Mouse (Mus musculus) monocyte, adult 5-6 weeks (primary cell): ENCODE data around the gene Ap4m1. TPM values are rescaled to one million over a fixed set of nuclear protein-coding genes. Genes with fewer than 3 reads are reported as not detected.

Source experiments
- ATAC-seq: fragments of 153-309, 156-312 bp; replicated peaks from 2 replicates; pipeline ENCODE4 v1.8.0; 2017; ENCODE audit warnings: mild to moderate bottlenecking; ENCODE audit not compliant: low TSS enrichment, insufficient number of reproducible peaks, severe bottlenecking, poor library complexity, low FRiP score
- total RNA-seq: library from RNA; stranded (forward); fragments of 200-1000, 200-491, 200-594 nt; gene quantifications from 3 replicates; pipeline ENCODE4 v1.2.3, GENCODE M21; 2017

Gene Ap4m1
- 26.2 to 32.8 TPM (median 27.0 TPM) in 3 replicates for total RNA-seq

DNA sequence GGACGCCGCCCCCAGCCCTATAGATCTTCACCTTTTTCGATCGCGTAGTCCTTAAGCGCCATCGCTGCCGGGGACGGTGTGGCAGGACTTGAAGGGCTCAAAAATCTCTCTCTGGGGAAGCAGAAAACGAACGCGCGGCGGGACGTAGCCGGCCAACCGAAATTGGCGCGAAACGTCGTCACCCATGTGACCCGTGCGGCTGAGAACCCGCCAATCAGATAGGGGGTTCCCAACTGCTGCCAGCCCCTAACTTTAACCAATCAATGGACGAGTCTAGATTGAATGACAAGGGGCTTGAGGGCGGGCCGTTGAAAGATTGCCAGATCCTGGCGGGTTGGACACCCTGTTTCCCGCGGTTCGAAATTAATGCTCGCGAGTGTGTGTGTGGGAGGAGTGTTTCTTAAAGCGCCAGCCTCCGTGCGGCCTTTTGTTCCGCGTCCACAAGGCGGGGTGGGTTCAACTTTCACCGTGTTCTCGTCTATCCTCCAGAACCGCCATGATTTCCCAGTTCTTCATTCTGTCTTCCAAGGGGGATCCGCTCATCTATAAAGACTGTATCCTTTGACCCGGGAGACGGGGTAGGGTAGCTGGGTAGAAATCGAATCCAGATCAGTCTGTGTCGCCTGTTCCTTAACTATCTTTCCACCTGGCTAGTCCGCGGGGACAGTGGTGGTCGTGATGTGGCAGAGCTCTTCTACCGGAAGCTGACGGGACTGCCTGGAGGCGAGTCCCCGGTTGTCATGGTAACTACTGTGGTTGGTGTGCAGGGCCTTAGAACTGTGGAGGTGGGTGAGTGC, at the start of gene Ap4m1, which contains the start of gene Mcm7:
TSS of gene Ap4m1 (plus strand) at position 308 of the 797 bp plus-strand sequence.
TSS of gene Mcm7 (minus strand) at position 728 of the 797 bp plus-strand sequence.
- peak; percentile 87 for ATAC-seq

- ATAC-seq: no peak
Observed at GRCm38 (mm10) chr5:138132425-138133064, 39.3 kb upstream of the Ap4m1 start.

DNA sequence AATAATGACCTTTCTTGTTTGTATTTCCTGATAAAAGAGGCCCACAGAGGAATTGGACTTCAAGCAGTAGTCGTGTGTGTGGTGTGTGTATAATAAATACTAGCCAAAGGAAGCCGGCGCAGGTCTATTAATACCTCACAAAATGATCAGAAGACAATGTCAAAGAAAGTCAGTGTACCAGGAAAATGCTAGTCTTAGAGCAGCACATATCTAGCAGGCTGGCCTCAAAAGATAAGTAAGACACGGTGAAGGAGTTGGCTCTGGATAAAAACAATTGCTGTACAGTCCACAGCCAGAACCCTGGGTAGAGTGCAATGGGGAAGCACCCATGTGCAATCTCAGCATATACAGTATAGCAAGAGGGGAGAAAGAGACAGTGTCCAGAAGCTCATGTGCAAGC, 34.5 kb upstream of the Ap4m1 start:
- no peak for ATAC-seq

DNA sequence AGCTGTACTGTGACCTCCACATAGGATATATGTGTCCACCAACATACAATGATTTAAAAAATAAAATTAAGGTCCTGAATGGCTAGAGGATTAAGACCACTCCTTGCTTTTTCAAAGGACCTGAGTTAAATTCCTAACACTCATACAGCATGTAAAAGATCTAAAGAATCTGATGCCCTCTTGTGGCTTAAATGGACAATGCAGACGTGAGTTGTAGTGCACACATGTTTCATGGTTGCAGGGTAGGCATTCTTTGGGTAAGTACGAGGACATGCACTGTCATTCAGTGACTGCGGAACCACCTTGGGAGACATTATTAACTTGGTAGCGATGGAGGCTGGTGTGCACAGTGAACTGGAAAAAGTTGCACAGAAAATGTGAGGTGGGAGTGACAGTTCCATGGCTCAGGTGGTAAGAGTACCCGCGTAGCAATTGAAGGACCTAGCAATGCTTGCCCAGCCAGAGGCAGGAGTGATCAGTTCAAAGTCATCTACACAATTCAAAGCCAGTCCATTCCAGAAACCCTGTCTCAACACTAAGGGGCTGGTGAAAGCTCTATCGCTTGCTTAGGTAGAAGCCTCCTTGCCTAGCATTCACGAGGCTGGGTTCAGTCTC, 33.8 kb upstream of the Ap4m1 start:
- ATAC-seq: peak; percentile 80

DNA sequence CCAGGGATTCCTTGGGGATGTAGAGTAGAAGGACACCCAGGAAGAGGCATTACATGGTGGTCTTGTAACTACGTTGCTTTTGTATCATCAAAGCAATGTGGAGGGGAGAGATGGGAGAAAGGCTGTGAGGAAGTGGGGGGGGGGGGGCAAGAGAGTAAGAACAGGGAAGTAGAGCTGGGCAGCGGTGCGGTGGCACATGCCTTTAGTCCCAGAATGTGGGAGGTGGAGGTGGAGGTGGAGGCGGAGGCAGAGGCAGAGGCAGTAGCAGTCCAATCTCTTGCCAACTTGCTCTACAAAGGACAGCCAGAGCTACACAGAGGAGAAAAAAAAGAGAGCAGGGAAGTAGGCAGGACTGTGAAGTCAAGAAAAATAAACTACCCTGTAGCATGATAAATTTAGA, 33.2 kb upstream of the Ap4m1 start:
- ATAC-seq: no peak

DNA sequence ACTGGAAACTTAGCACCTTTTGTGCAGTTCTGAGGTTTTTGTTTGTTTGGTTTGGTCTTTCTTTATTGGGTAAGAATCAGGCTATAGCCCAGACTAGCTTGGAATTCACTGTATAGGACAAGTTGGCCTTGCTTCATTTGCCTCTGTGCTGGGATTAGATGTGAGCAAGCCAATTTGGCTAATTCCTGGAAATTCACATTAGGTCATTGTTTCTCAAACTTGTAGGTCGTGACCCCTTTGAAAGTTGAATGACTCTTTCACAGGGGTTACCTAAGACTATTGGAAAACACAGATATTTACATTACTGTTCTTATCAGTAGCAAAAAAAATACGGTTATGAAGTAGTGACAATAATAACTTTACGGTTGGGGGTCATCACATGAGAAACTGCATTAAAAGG, 17.4 kb upstream of the Ap4m1 start:
- ATAC-seq: no peak

GRCm38 (mm10) chr5:138155443-138155976, 16.3 kb upstream of the Ap4m1 start, which contains the start of gene Zfp113:
TSS of gene Zfp113 (minus strand) at chr5:138155744.
- ATAC-seq: peak; percentile 97

DNA sequence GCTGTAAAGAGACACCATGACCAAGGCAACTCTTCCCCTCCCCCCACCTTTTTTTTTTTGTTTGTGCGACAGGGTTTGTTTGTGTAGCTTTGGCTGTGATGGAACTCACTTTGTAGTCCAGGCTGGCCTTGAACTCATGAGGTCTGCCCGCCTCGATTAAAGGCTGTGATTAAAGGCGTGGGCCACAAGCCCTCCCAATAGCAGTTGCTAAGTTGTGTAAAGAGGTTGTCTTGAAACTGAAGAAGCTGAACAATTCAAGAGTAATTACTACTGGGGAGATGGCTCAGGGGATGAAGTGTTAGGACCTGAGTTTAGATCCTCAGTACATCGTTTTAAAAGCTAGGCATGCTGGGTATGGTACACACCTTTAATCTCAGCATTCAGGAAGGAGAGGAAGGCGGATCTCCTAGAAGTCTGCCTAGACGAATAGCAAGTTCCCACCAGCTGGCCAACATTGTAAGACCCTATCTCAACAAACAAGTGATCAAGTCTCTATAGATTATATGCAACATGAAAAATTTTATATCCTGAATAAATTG, 11.5 kb upstream of the Ap4m1 start:
- no peak for ATAC-seq

- ATAC-seq: peak; percentile 96
Observed at GRCm38 (mm10) chr5:138160842-138161665, 10.7 kb upstream of the Ap4m1 start, which contains the start of gene Cops6. TSS of gene Cops6 (plus strand) at chr5:138161071.

DNA sequence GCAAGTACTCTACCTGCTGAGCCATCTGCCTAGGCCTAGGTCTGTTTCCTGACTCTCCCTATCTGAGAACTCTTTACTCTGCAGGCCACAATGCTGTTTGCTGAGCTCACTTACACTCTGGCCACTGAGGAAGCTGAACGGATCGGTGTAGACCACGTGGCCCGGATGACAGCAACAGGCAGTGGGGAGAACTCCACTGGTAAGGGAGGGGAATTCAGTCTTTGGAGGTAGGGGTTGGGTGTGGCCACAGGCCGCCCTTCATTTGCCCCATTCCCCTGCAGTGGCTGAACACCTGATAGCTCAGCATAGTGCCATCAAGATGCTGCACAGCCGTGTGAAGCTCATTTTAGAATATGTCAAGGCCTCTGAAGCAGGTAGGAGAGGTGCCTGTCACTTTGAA, 8.8 kb upstream of the Ap4m1 start:
- no peak for ATAC-seq

DNA sequence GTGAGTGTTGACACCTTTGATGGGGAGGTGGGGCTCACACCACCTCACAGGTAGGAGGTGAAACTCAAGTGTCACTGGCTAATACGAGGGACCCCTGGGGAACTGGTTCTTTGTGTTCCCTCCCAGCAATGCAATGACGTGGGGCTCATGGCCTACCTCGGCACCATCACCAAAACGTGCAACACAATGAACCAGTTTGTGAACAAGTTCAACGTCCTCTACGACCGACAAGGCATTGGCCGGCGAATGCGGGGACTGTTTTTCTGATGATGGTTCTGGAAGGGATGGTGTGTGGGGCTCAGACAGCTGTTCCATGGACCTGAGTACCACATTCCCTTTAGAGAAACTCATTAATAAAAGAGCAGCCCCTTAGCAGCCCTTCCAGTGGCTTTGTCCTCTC, 8.2 kb upstream of the Ap4m1 start:
- no peak for ATAC-seq

- ATAC-seq: no peak
Observed at GRCm38 (mm10) chr5:138165594-138165993, 6.2 kb upstream of the Ap4m1 start.

DNA sequence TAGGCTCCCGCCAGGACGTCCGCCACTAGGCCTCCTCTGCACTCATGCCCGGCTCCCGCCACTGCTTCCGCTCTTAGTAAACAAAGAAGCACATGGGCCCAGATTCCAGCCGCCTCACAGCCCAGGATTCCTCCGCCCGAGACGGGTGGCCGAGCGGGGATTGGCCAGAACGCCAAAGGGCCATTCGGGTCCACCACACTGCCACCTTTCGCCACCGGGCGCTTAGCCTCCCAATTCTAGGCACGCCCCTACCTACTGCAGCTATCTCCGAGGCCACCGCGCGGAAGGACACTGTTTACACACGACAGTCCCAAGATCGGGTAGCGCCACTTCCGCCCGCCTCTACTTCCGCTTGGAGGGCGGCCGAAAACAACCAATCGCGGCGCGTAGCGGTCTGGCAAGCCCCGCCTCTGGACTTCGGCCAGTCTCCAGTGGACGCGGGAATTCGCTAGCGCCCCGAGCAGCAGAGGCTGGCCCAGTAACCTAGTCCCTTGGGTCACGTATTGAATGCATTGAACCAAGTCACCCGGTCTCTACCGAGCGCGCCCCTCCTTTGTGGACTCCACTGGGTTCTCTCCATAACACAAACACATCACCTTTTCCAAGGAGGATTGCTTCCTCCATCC, 753 bp upstream of the Ap4m1 start:
- ATAC-seq: peak; percentile 76

- ATAC-seq: no peak
Observed at GRCm38 (mm10) chr5:138173217-138173616, 1.4 kb downstream of the Ap4m1 start.

GRCm38 (mm10) chr5:138186950-138187638, 15.3 kb downstream of the Ap4m1 start, which contains the start of the genes Taf6 and Cnpy4:
TSS of gene Taf6 (minus strand) at chr5:138187451.
TSS of gene Cnpy4 (plus strand) at chr5:138187485.
- ATAC-seq: peak; percentile 62

DNA sequence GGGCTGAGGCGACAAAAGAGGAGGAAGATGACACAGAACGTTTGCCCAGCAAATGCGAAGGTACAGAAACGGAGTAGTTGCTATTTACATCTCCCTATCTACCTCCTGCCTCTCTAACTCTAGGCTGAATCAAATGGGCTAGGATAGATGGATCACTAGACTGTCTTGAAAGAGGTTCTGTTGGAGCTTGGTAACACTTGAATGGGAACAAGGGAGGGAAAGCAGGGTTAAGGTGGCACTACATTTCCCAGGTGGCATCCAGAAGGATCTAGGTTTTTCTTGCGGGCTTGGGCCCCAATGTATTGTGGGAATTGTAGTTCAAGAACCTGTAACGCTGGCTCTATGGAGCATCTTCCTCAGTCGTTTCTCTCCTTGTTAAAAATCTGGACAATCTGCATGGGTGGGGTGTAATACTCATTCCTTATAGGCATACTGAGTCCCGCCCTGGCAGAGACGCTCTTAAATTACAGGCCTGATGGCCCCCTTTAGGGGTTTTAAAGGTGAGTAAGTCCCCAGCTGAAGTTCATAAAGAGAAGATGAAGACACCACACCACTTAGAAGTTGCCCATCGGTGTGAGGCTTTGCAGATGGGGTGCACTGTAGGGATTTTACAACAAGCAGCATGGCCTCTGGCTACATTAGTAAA, 16.0 kb downstream of the Ap4m1 start:
- peak; percentile 82 for ATAC-seq
